Mouse (Mus musculus) forebrain, embryonic 14.5 days (tissue): ENCODE results near the gene Clptm1. TPM values are rescaled to one million over a fixed set of nuclear protein-coding genes. Genes with fewer than 3 reads are reported as not detected.

Experiments
- ATAC-seq: fragments of 200-750 bp; cut with Nextera tagmentation; 2 replicates; pipeline ENCODE4 v1.8.0; 2017; ENCODE audit warnings: mild to moderate bottlenecking, moderate library complexity
- DNase-seq: peaks from one replicate; pipeline ENCODE4 v3.0.0-alpha.2; 2015; ENCODE audit warnings: low spot score
- H3K27ac ChIP-seq: fragments of 300-500 bp; sonication (generic); 2 replicates; pipeline ENCODE4 v1.5.1; 2014; ENCODE audit warnings: low read depth, mild to moderate bottlenecking, control low read depth, low read length, moderate library complexity
- H3K27me3 ChIP-seq: fragments of 300-500 bp; sonication (generic); replicated peaks from 2 replicates; pipeline ENCODE4 v1.6.1; 2014; ENCODE audit warnings: low read length, control low read depth, mixed read lengths; ENCODE audit not compliant: control insufficient read depth, insufficient read depth
- H3K36me3 ChIP-seq: fragments of 300-500 bp; sonication (generic); 2 replicates; pipeline ENCODE4 v1.6.1; 2014; ENCODE audit warnings: low read length, control low read depth; ENCODE audit not compliant: control insufficient read depth, insufficient read depth
- H3K4me1 ChIP-seq: fragments of 300-500 bp; sonication (generic); 2 replicates; pipeline ENCODE4 v1.6.1; 2014; ENCODE audit warnings: antibody characterized with exemption, low read length, control low read depth; ENCODE audit not compliant: control insufficient read depth, insufficient read depth
- H3K4me2 ChIP-seq: fragments of 300-500 bp; sonication (generic); 2 replicates; pipeline ENCODE4 v1.6.1; 2014; ENCODE audit warnings: mild to moderate bottlenecking, control low read depth, low read length
- H3K4me3 ChIP-seq: fragments of 300-500 bp; sonication (generic); 2 replicates; pipeline ENCODE4 v1.5.1; 2014; ENCODE audit warnings: low read depth, low read length, control low read depth
- H3K9ac ChIP-seq: fragments of 300-500 bp; sonication (generic); 2 replicates; pipeline ENCODE4 v1.6.1; 2014; ENCODE audit warnings: mild to moderate bottlenecking, low read length, control low read depth, moderate library complexity
- H3K9me3 ChIP-seq: fragments of 300-500 bp; sonication (generic); replicated peaks from 2 replicates; pipeline ENCODE4 v1.6.1; 2016; ENCODE audit warnings: low read length, control low read depth, mixed read lengths; ENCODE audit not compliant: control insufficient read depth
- WGBS: fragments of 180-500 bp; shearing (Covaris S2); extraction: QIAGEN DNeasy Blood & Tissue Kit; methylation state at CpG from one replicate; pipeline ENCODE4 v1.1.7; 2014; 5-methylcytosine and 5-hydroxymethylcytosine counted together
- polyA plus RNA-seq: library from polyadenylated mRNA; unstranded; fragments of >200 nt; fragmentation: Nextera tagmentation; extraction: Ambion mirVana; gene quantifications from 2 replicates; pipeline ENCODE4 v1.2.1, GENCODE M21; 2014

Clptm1 gene
- polyA plus RNA-seq, 1 experiment from 2014 or later: 86.4 TPM

DNA sequence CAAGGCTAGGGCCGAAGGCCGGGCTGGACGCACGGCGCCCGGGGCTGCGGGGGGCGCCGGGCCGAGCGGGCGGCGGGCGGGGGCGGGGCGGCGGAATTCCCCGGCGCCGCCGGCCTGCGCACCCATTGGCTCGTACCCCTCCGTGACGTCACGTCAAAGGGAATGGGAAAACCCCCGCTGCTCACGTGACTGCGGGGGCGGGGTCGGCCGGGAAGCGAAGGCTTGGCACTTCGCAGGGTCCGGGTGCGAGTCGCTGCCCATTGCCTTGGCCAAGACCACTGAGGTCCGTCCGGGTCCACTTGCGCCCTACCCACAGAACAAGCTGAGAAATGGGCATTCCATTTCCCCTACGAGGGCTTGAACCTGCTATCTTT, 35.5 kb downstream of the Clptm1 start, which contains the start of gene Relb:
Relb (minus strand) TSS at position 78 of the 374 bp plus-strand sequence.
- peak; percentile 95 for DNase-seq

DNA sequence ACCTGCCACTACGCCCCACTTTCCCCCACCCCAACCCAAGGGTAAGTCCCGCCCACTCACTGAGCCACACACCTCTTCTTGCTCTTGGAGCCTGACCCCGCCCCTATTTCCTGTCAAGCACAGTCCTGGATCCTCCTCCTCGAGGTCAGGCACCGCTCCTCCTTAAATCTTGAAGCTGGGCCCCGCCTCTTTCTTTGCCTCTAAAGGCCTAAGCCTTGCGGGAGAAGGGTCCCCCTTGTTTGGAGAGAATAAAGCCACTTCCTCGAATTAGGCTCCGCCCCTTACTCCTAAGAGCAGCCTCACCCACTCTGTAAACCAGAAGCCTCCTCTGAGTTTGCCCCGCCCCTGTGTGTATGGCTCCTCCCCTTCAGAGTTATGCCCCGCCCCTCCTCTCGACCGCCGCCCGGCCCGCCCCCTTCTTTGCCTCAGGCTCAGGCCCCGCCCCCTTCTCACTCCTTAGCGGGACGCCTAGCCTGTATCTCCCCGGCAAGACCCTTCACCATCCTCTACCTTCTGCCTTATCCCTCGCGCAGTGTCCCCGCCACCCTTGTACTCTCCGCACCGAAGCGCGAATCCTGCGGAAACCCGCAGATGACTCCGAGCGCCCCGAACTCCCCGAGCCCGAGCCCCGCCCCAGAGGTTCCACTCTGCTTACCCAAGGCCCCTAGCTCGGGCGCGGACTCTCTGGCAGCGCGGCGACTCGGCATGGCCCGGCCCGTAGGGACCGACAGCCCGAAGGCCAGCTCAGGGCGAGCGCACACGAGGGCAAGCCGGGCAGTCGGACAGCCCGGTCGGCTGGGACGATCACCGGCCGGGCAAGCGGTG, 36.1 kb downstream of the Clptm1 start:
- H3K27me3 ChIP-seq: no peaks in the 10 kb centered on the region
- peak overlapping the region; percentile 67 for H3K4me3 ChIP-seq
- H3K4me1 ChIP-seq: peaks cover 2% of the 10 kb centered on the region; the same call in 1 of the 2 replicates
- WGBS: 1% methylated on average over 56 of the region's 57 CpGs
- DNase-seq: peak; percentile 85
- H3K9ac ChIP-seq: peak overlapping the region; percentile 52; the same call in 1 of the 2 replicates
- peak overlapping the region; percentile 98 for H3K4me2 ChIP-seq
- H3K9me3 ChIP-seq: no peaks in the 10 kb centered on the region
- ATAC-seq: peak; percentile 86
- peak overlapping the region; percentile 56; the same call in 1 of the 2 replicates for H3K27ac ChIP-seq
- peaks cover 19% of the 10 kb centered on the region for H3K36me3 ChIP-seq

More for the DNA sequence above, 35.5 kb downstream of the Clptm1 start, which contains the start of gene Relb:
- 2% methylated on average over 36 of the region's 41 CpGs for WGBS
- peak; percentile 78 for ATAC-seq
- H3K36me3 ChIP-seq: peaks cover 25% of the 10 kb centered on the region
- no peaks in the 10 kb centered on the region for H3K27me3 ChIP-seq
- H3K4me3 ChIP-seq: peak within 1 kb of the TSS; percentile 67
- H3K27ac ChIP-seq: peak within 1 kb of the TSS; percentile 56; the same call in 1 of the 2 replicates
- H3K4me1 ChIP-seq: peaks cover 2% of the 10 kb centered on the region; the same call in 1 of the 2 replicates
- peak within 1 kb of the TSS; percentile 98 for H3K4me2 ChIP-seq
- H3K9me3 ChIP-seq: no peaks in the 10 kb centered on the region
- H3K9ac ChIP-seq: peak within 1 kb of the TSS; percentile 52; the same call in 1 of the 2 replicates

DNA sequence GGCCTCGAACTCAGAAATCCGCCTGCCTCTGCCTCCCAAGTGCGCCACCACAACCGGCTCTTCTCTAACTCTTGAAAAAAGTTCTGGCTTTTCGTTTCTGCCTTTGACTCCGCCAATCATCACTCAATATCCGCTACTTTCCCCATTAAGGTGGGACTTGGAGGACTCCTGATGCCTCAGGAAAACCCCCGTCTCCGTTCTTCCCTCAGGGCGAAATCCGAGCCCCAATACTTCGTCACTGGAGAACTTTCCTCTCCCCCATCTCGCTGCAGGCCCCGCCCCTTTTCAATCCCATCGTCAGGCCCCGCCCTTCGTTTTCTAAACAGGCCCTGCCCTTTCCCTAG, 36.7 kb downstream of the Clptm1 start:
- peak overlapping the region; percentile 67 for H3K4me3 ChIP-seq
- 18% methylated on average over 17 of the region's 17 CpGs for WGBS
- H3K36me3 ChIP-seq: peaks cover 13% of the 10 kb centered on the region
- DNase-seq: no peak
- no peak for ATAC-seq
- 0 out of 2 replicates have a peak overlapping the region, but pooled peaks have one; percentile 2 for H3K9ac ChIP-seq
- no peaks in the 10 kb centered on the region for H3K27me3 ChIP-seq
- H3K9me3 ChIP-seq: no peaks in the 10 kb centered on the region
- H3K4me2 ChIP-seq: peak overlapping the region; percentile 98
- peaks cover 2% of the 10 kb centered on the region; the same call in 1 of the 2 replicates for H3K4me1 ChIP-seq
- H3K27ac ChIP-seq: no peak overlapping the region

DNA sequence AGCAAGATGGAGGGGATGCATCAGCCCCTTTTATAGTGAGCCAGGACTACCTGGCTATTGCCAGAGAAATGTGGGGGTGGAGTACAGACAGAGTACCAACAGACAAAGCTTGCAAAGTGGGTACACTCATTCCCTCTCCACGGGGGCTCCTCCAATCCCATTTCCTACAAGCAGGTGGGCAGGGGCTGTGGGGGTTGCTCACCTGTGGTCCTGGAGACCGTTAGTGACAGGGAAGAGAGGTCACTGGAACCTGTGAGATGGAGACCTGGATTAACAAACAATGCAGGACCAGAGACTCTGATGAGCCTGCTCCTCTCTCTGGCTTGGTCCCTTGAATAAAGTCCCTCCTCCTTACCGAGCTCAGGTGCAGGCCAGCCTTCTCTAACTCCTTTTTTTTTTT, 37.1 kb downstream of the Clptm1 start:
- ATAC-seq (no peak), DNase-seq (no peak)
- peaks cover 2% of the 10 kb centered on the region; the same call in 1 of the 2 replicates for H3K4me1 ChIP-seq
- H3K9ac ChIP-seq: no peak overlapping the region
- H3K36me3 ChIP-seq: peaks cover 9% of the 10 kb centered on the region; the same call in 1 of the 2 replicates
- H3K9me3 ChIP-seq: no peaks in the 10 kb centered on the region
- no peak overlapping the region for H3K27ac ChIP-seq
- H3K4me2 ChIP-seq: 0 out of 2 replicates have a peak overlapping the region, but pooled peaks have one; percentile 98
- H3K27me3 ChIP-seq: no peaks in the 10 kb centered on the region
- H3K4me3 ChIP-seq: no peak overlapping the region
- 72% methylated on average over 3 of the region's 3 CpGs for WGBS

DNA sequence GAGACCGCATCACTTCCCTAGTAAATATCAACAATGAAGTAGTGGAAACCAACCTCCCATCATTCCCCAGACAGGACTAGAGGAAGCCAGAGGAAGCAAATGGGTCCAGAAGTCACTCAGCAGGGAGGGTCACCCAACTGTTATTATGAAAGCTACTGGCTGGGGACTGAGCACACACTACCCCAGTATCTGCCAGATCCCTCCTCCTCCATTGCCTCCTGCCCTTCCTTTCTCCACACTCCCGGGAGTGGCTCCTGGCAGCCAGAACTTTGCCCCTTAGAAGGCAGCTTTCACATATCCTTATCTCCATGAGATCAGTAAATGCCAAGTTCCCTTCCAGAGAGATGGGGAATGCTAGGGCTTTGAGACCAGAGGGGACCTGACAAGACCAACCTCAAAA, 41.4 kb downstream of the Clptm1 start:
- no peak overlapping the region for H3K4me2 ChIP-seq
- no peaks in the 10 kb centered on the region for H3K36me3 ChIP-seq
- no peak overlapping the region for H3K27ac ChIP-seq
- ATAC-seq (no peak), DNase-seq (no peak)
- 78% methylated on average over 2 of the region's 2 CpGs for whole genome bisulfite sequencing
- H3K9ac ChIP-seq: no peak overlapping the region
- peaks cover 6% of the 10 kb centered on the region; the same call in 1 of the 2 replicates for H3K4me1 ChIP-seq
- H3K27me3 ChIP-seq: no peaks in the 10 kb centered on the region
- H3K9me3 ChIP-seq: no peaks in the 10 kb centered on the region
- no peak overlapping the region for H3K4me3 ChIP-seq

DNA sequence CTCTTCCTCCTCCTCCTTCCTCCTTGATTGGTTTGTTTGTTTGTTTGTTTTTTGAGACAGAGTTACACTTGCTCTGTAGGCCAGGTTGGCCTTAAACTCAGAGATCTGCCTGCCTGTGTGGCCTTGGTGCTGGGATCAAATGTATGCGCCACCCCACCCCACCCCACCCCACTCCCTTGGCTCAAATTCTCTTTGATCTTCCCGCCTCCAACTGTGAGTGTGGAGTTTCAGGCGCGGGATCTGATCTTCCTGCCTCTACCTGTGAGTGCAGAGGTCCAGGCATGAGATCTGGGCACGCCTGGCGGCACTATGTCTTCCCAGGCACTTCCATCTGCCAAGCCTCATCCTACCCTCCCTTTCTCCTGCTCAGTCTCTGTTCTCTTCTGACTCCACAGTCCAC, 42.6 kb downstream of the Clptm1 start:
- H3K9ac ChIP-seq: no peak overlapping the region
- H3K36me3 ChIP-seq: no peaks in the 10 kb centered on the region
- no peaks in the 10 kb centered on the region for H3K9me3 ChIP-seq
- no peak overlapping the region for H3K4me2 ChIP-seq
- H3K4me3 ChIP-seq: no peak overlapping the region
- no peaks in the 10 kb centered on the region for H3K27me3 ChIP-seq
- 47% methylated on average over 6 of the region's 6 CpGs for WGBS
- DNase-seq (no peak), ATAC-seq (no peak)
- H3K27ac ChIP-seq: no peak overlapping the region
- peaks cover 4% of the 10 kb centered on the region; the same call in 1 of the 2 replicates for H3K4me1 ChIP-seq

DNA sequence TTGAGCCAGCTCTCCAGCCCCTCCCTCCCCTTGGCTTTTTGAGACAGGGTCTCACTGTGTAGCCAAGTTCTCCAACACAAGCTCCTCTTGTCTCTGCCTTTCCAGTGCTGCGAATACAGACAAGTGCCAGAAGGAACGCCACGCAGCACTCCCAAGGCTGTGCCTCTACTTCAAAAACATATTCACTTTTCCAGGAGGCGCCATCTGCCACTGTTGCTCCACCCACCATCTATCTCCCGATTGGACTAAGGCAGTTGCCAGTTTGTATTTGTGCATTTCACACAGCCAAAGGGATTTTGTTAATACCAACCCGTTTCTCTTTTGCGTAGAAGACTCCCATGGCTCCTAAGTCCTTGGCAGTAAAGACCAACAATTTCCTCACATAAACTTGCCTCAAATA, 44.0 kb downstream of the Clptm1 start:
- Histone ChIP-seq H3K36me3 (no peaks in the 10 kb centered on the region), H3K9ac (no peak overlapping the region), H3K4me2 (no peak overlapping the region), H3K4me3 (no peak overlapping the region), H3K27me3 (no peaks in the 10 kb centered on the region), H3K9me3 (no peaks in the 10 kb centered on the region), H3K4me1 (peaks cover 4% of the 10 kb centered on the region; the same call in 1 of the 2 replicates), H3K27ac (no peak overlapping the region)
- no peak for ATAC-seq
- peak; percentile 14 for DNase-seq
- WGBS: 87% methylated on average over 7 of the region's 7 CpGs

DNA sequence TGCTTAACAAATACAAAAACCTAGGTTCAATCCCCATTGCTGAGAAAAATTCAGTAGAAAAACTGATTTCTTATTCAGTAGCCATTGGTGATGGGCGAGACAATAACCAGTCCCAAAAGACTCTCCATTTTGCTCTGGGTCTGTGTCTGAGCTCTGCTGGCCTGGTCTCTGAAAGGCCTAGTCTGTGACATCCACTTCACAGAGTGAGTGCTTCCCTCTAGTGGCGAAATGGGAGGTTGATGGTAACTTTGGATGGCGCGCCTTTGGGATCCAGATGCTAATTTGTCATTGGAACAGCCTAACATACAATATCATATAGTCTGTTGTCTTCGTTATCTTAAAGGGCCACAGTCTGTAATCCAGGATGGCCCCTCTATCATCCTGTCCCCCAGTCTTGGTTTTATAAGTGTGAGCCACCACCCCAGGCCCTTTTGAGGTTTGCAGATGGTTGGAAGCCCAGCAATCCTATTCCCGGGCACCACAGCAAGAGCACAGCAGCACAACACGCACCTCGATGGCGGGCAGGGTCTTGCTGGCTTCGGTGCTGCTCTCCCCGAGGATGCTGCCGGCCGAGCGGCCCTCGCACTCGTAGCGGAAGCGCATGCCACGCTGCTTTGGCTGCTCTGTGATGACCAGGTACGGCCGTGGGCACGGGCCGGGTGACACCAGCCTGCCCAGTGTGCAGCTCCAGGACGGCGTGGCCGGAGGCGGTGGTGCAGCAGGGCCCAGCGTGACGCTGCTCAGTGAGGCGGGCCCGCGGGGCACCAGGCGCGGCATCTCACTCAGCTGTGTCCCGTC, 45.6 kb downstream of the Clptm1 start:
- Histone ChIP-seq H3K9me3 (no peaks in the 10 kb centered on the region), H3K27ac (no peak overlapping the region), H3K4me2 (peak overlapping the region; percentile 50), H3K9ac (peak overlapping the region; percentile 51), H3K4me3 (peak overlapping the region; percentile 23), H3K36me3 (no peaks in the 10 kb centered on the region), H3K4me1 (peaks cover 4% of the 10 kb centered on the region; the same call in 1 of the 2 replicates), H3K27me3 (no peaks in the 10 kb centered on the region)
- ATAC-seq (peak; percentile 88), DNase-seq (peak; percentile 91)
- 7% methylated on average over 32 of the region's 35 CpGs for WGBS
